Mouse (Mus musculus) midbrain, embryonic 13.5 days (tissue): ENCODE results near the gene Lrrc8c. TPM values are rescaled to one million over a fixed set of nuclear protein-coding genes. Genes with fewer than 3 reads are reported as not detected.

Source experiments
- ATAC-seq: fragments of 200-750 bp; cut with Nextera tagmentation; 2 replicates; pipeline ENCODE4 v1.8.0; 2017; ENCODE audit warnings: mild to moderate bottlenecking, moderate TSS enrichment, moderate library complexity
- H3K27ac ChIP-seq: fragments of 300-500 bp; sonication (generic); 2 replicates; pipeline ENCODE4 v1.5.1; 2015; ENCODE audit warnings: inconsistent platforms, mild to moderate bottlenecking, moderate library complexity
- H3K27me3 ChIP-seq: fragments of 300-500 bp; sonication (generic); 2 replicates; pipeline ENCODE4 v1.6.1; 2015; ENCODE audit warnings: mild to moderate bottlenecking, inconsistent platforms
- H3K36me3 ChIP-seq: fragments of 300-500 bp; sonication (generic); 2 replicates; pipeline ENCODE4 v1.6.1; 2015; ENCODE audit warnings: mild to moderate bottlenecking, inconsistent platforms
- H3K4me1 ChIP-seq: fragments of 300-500 bp; sonication (generic); replicated peaks from 2 replicates; pipeline ENCODE4 v1.6.1; 2015; ENCODE audit warnings: inconsistent platforms
- H3K4me2 ChIP-seq: fragments of 300-500 bp; sonication (generic); replicated peaks from 2 replicates; pipeline ENCODE4 v1.6.1; 2015; ENCODE audit warnings: moderate library complexity, mild to moderate bottlenecking, inconsistent platforms
- H3K4me3 ChIP-seq: fragments of 300-500 bp; sonication (generic); replicated peaks from 2 replicates; pipeline ENCODE4 v1.5.1; 2015; ENCODE audit warnings: mild to moderate bottlenecking, inconsistent platforms
- H3K9ac ChIP-seq: fragments of 300-500 bp; sonication (generic); replicated peaks from 2 replicates; pipeline ENCODE4 v1.6.1; 2015; ENCODE audit warnings: mild to moderate bottlenecking, inconsistent platforms
- H3K9me3 ChIP-seq: fragments of 300-500 bp; sonication (generic); 2 replicates; pipeline ENCODE4 v1.6.1; 2016; ENCODE audit warnings: mild to moderate bottlenecking, inconsistent platforms
- WGBS: fragments of 180-500 bp; shearing (Covaris S2); methylation state at CpG from one replicate; pipeline ENCODE4 v1.1.7; 2015; 5-methylcytosine and 5-hydroxymethylcytosine counted together
- polyA plus RNA-seq: library from polyadenylated mRNA; unstranded; fragments of >200 nt; fragmentation: Nextera tagmentation; extraction: Ambion mirVana; gene quantifications from 2 replicates; pipeline ENCODE4 v1.2.1, GENCODE M21; 2015

Gene Lrrc8c
- polyA plus RNA-seq, 1 experiment from 2014 or later: 9.7 TPM

- H3K36me3 ChIP-seq: no peaks in the 10 kb centered on the region
- H3K4me1 ChIP-seq: no peaks in the 10 kb centered on the region
- H3K27ac ChIP-seq: no peak overlapping the region
- no peak overlapping the region for H3K9ac ChIP-seq
- H3K4me3 ChIP-seq: no peak overlapping the region
- no peaks in the 10 kb centered on the region for H3K9me3 ChIP-seq
- H3K4me2 ChIP-seq: no peak overlapping the region
- peaks cover 1% of the 10 kb centered on the region; the same call in 1 of the 2 replicates for H3K27me3 ChIP-seq
- 78% methylated on average over 4 of the region's 4 CpGs for WGBS
- ATAC-seq: no peak
Observed at GRCm38 (mm10) chr5:105512297-105512696, 6.9 kb upstream of the Lrrc8c start.

- 78% methylated on average over 6 of the region's 6 CpGs for WGBS
- Histone ChIP-seq H3K27me3 (peaks cover 3% of the 10 kb centered on the region; the same call in 1 of the 2 replicates), H3K27ac (no peak overlapping the region), H3K4me3 (no peak overlapping the region), H3K36me3 (no peaks in the 10 kb centered on the region), H3K9ac (no peak overlapping the region), H3K4me1 (peaks cover 17% of the 10 kb centered on the region), H3K9me3 (no peaks in the 10 kb centered on the region), H3K4me2 (no peak overlapping the region)
- no peak for ATAC-seq
Observed at GRCm38 (mm10) chr5:105515532-105515931, 3.7 kb upstream of the Lrrc8c start.

GRCm38 (mm10) chr5:105516290-105516689, 2.9 kb upstream of the Lrrc8c start:
- Histone ChIP-seq H3K9me3 (no peaks in the 10 kb centered on the region), H3K27me3 (peaks cover 3% of the 10 kb centered on the region; the same call in 1 of the 2 replicates), H3K4me2 (no peak overlapping the region), H3K36me3 (no peaks in the 10 kb centered on the region), H3K4me1 (peaks cover 21% of the 10 kb centered on the region), H3K9ac (no peak overlapping the region), H3K4me3 (no peak overlapping the region), H3K27ac (no peak overlapping the region)
- ATAC-seq: no peak
- 84% methylated on average over 3 of the region's 3 CpGs for WGBS

GRCm38 (mm10) chr5:105517992-105518625, 1.1 kb upstream of the Lrrc8c start:
- 10% methylated on average over 7 of the region's 7 CpGs for WGBS
- peak overlapping the region; percentile 81 for H3K4me2 ChIP-seq
- peak overlapping the region; percentile 82 for H3K9ac ChIP-seq
- H3K27me3 ChIP-seq: peaks cover 3% of the 10 kb centered on the region; the same call in 1 of the 2 replicates
- no peak for ATAC-seq
- no peaks in the 10 kb centered on the region for H3K9me3 ChIP-seq
- H3K36me3 ChIP-seq: no peaks in the 10 kb centered on the region
- H3K4me3 ChIP-seq: peak overlapping the region; percentile 78
- no peak overlapping the region for H3K27ac ChIP-seq
- H3K4me1 ChIP-seq: peaks cover 21% of the 10 kb centered on the region

- Histone ChIP-seq H3K9ac (peak overlapping the region; percentile 82), H3K9me3 (no peaks in the 10 kb centered on the region), H3K27ac (peak overlapping the region; percentile 85), H3K4me2 (peak overlapping the region; percentile 81), H3K36me3 (no peaks in the 10 kb centered on the region), H3K4me1 (peaks cover 21% of the 10 kb centered on the region), H3K27me3 (peaks cover 3% of the 10 kb centered on the region; the same call in 1 of the 2 replicates), H3K4me3 (peak overlapping the region; percentile 78)
- ATAC-seq: peak; percentile 43
- under 1% methylated on average over 16 of the region's 16 CpGs for WGBS
Observed at GRCm38 (mm10) chr5:105518626-105519095, 527 bp upstream of the Lrrc8c start.

- H3K27ac ChIP-seq: no peak overlapping the region
- peak overlapping the region; percentile 78 for H3K4me3 ChIP-seq
- peak overlapping the region; percentile 81 for H3K4me2 ChIP-seq
- peak; percentile 15; the same call in 1 of the 2 replicates for ATAC-seq
- H3K27me3 ChIP-seq: peaks cover 3% of the 10 kb centered on the region; the same call in 1 of the 2 replicates
- H3K4me1 ChIP-seq: peaks cover 21% of the 10 kb centered on the region
- H3K9me3 ChIP-seq: no peaks in the 10 kb centered on the region
- peak overlapping the region; percentile 82 for H3K9ac ChIP-seq
- 4% methylated on average over 5 of the region's 5 CpGs for WGBS
- no peaks in the 10 kb centered on the region; the same call in 1 of the 2 replicates for H3K36me3 ChIP-seq
Observed at GRCm38 (mm10) chr5:105519976-105520300, 750 bp downstream of the Lrrc8c start.

- Histone ChIP-seq H3K27ac (no peak overlapping the region), H3K9me3 (no peaks in the 10 kb centered on the region), H3K27me3 (peaks cover 3% of the 10 kb centered on the region; the same call in 1 of the 2 replicates), H3K4me3 (peak overlapping the region; percentile 78), H3K9ac (peak overlapping the region; percentile 82; the same call in 1 of the 2 replicates), H3K4me2 (peak overlapping the region; percentile 81), H3K4me1 (peaks cover 21% of the 10 kb centered on the region), H3K36me3 (no peaks in the 10 kb centered on the region; the same call in 1 of the 2 replicates)
- WGBS: 51% methylated on average over 9 of the region's 9 CpGs
- no peak for ATAC-seq
Observed at GRCm38 (mm10) chr5:105520442-105520965, 1.3 kb downstream of the Lrrc8c start.

GRCm38 (mm10) chr5:105523452-105523851, 4.3 kb downstream of the Lrrc8c start:
- H3K36me3 ChIP-seq: peaks cover 6% of the 10 kb centered on the region
- 85% methylated on average over 3 of the region's 3 CpGs for WGBS
- H3K9ac ChIP-seq: no peak overlapping the region

GRCm38 (mm10) chr5:105525004-105525403, 5.8 kb downstream of the Lrrc8c start:
- Histone ChIP-seq H3K4me1 (peaks cover 9% of the 10 kb centered on the region), H3K36me3 (peaks cover 6% of the 10 kb centered on the region), H3K9ac (no peak overlapping the region), H3K4me3 (no peak overlapping the region), H3K27me3 (no peaks in the 10 kb centered on the region), H3K9me3 (no peaks in the 10 kb centered on the region), H3K4me2 (no peak overlapping the region), H3K27ac (no peak overlapping the region)
- WGBS: 94% methylated on average over 12 of the region's 12 CpGs
- no peak for ATAC-seq

More at GRCm38 (mm10) chr5:105523452-105523851, 4.3 kb downstream of the Lrrc8c start:
- Histone ChIP-seq H3K4me2 (no peak overlapping the region), H3K27ac (no peak overlapping the region), H3K27me3 (no peaks in the 10 kb centered on the region), H3K4me1 (peaks cover 14% of the 10 kb centered on the region), H3K4me3 (no peak overlapping the region), H3K9me3 (no peaks in the 10 kb centered on the region)
- ATAC-seq: no peak

- Histone ChIP-seq H3K4me3 (no peak overlapping the region), H3K9ac (no peak overlapping the region), H3K9me3 (no peaks in the 10 kb centered on the region), H3K36me3 (peaks cover 6% of the 10 kb centered on the region), H3K27ac (no peak overlapping the region), H3K4me2 (no peak overlapping the region), H3K27me3 (no peaks in the 10 kb centered on the region), H3K4me1 (no peaks in the 10 kb centered on the region)
- 91% methylated on average over 4 of the region's 4 CpGs for WGBS
- ATAC-seq: no peak
Observed at GRCm38 (mm10) chr5:105526107-105526645, 7.0 kb downstream of the Lrrc8c start.

- no peak overlapping the region for H3K9ac ChIP-seq
- no peak overlapping the region for H3K4me3 ChIP-seq
- H3K9me3 ChIP-seq: no peaks in the 10 kb centered on the region
- H3K36me3 ChIP-seq: peaks cover 6% of the 10 kb centered on the region
- no peaks in the 10 kb centered on the region for H3K4me1 ChIP-seq
- H3K27me3 ChIP-seq: no peaks in the 10 kb centered on the region
- H3K4me2 ChIP-seq: no peak overlapping the region
- H3K27ac ChIP-seq: no peak overlapping the region
- WGBS: 96% methylated on average over 9 of the region's 9 CpGs
- no peak for ATAC-seq
Observed at GRCm38 (mm10) chr5:105526766-105527165, 7.6 kb downstream of the Lrrc8c start.
